Mouse (Mus musculus) left cerebral cortex, postnatal 10 days (tissue): ENCODE measurements at regions not wholly inside any gene's neighbourhood (a gene's known extent, or its start where the extent isn't known, plus 50 kb on each side); places are given as distances from the start of the nearest gene placed in this dataset.
A peak's percentile ranks its signal among the peaks of the same experiment; 100 is the strongest.

Experiments
- DNase-seq, 2 experiments: peaks; one replicate each; pipeline ENCODE4 v3.0.0; 2021 to 2022; ENCODE audit warnings: low spot score in 2 of 2, mixed read lengths in 1 of 2; ENCODE audit errors: extremely low spot score in 1 of 2
- intact Hi-C: fragments of 180-260 bp; cut with DNase I; formaldehyde crosslinking; loops from one replicate; pipeline ENCODE4 v1.15.1; 2025

- no peak for DNase-seq
- intact Hi-C loops = no loop called here
Observed at GRCm38 (mm10) chr12:32486729-32487128, 108.2 kb downstream of the Ccdc71l start.

GRCm38 (mm10) chr12:32487883-32488577, 109.5 kb downstream of the Ccdc71l start:
- DNase-seq = no peak
- intact Hi-C loops = no loop called here

GRCm38 (mm10) chr12:32488578-32488892, 110.0 kb downstream of the Ccdc71l start:
- intact Hi-C loops = no loop called here
- DNase-seq = no peak

- peak in 1 of 2 experiments; percentile 5 for DNase-seq
- intact Hi-C loops = no loop called here
Observed at GRCm38 (mm10) chr12:32489415-32490139, 111.1 kb downstream of the Ccdc71l start.

- intact Hi-C loops = no loop called here
- no peak for DNase-seq
Observed at GRCm38 (mm10) chr12:32504196-32504595, 125.7 kb downstream of the Ccdc71l start.

GRCm38 (mm10) chr12:32508671-32509070, 130.2 kb downstream of the Ccdc71l start:
- DNase-seq = no peak
- intact Hi-C loops = no loop called here

GRCm38 (mm10) chr12:32525586-32525985, 147.1 kb downstream of the Ccdc71l start:
- intact Hi-C loops = no loop called here

GRCm38 (mm10) chr12:32531216-32531615, 152.7 kb downstream of the Ccdc71l start:
- no peak for DNase-seq
- intact Hi-C loops = no loop called here

More at GRCm38 (mm10) chr12:32525586-32525985, 147.1 kb downstream of the Ccdc71l start:
- no peak for DNase-seq

GRCm38 (mm10) chr12:32533641-32534040, 155.1 kb downstream of the Ccdc71l start:
- intact Hi-C loops = no loop called here
- DNase-seq = no peak

- DNase-seq = no peak
- intact Hi-C loops = no loop called here
Observed at GRCm38 (mm10) chr12:32545466-32545865, 167.0 kb downstream of the Ccdc71l start.

GRCm38 (mm10) chr12:32546356-32546755, 167.9 kb downstream of the Ccdc71l start:
- no peak for DNase-seq
- intact Hi-C loops = no loop called here

GRCm38 (mm10) chr12:32553793-32554192, 175.3 kb downstream of the Ccdc71l start:
- DNase-seq = no peak
- intact Hi-C loops = no loop called here

- intact Hi-C loops = no loop called here
- no peak for DNase-seq
Observed at GRCm38 (mm10) chr12:32567777-32568176, 189.3 kb downstream of the Ccdc71l start.

GRCm38 (mm10) chr12:32581304-32581703, 202.8 kb downstream of the Ccdc71l start:
- intact Hi-C loops = no loop called here
- DNase-seq = no peak

- DNase-seq = peak; percentile 15 to 21
- intact Hi-C loops = no loop called here
Observed at GRCm38 (mm10) chr12:32602131-32602815, 217.1 kb upstream of the Nampt start.

- no peak for DNase-seq
- intact Hi-C loops = no loop called here
Observed at GRCm38 (mm10) chr12:32605353-32605752, 214.0 kb upstream of the Nampt start.

GRCm38 (mm10) chr12:32615000-32615399, 204.3 kb upstream of the Nampt start:
- intact Hi-C loops = no loop called here
- no peak for DNase-seq

- DNase-seq = no peak
- intact Hi-C loops = no loop called here
Observed at GRCm38 (mm10) chr12:32616086-32616485, 203.3 kb upstream of the Nampt start.

- no peak for DNase-seq
- intact Hi-C loops = no loop called here
Observed at GRCm38 (mm10) chr12:32617031-32617430, 202.3 kb upstream of the Nampt start.

GRCm38 (mm10) chr12:32619830-32620229, 199.5 kb upstream of the Nampt start:
- DNase-seq = no peak
- intact Hi-C loops = no loop called here
